Mouse (Mus musculus): ENCODE results near the gene Cwc25. TPM values are rescaled to one million over a fixed set of nuclear protein-coding genes. Genes with fewer than 3 reads are reported as not detected.

The Cwc25 gene
- polyA plus RNA-seq (2015; fragmentation: Nextera tagmentation; extraction: Ambion mirVana): 11.1 and 11.9 TPM in 2 replicates

- peak within 1 kb of the TSS; percentile 98 for H3K9ac ChIP-seq (ENCODE audit: low read depth, low read length)
- no peaks in the 10 kb centered on the region for H3K27me3 ChIP-seq (replicated peaks; ENCODE audit: control insufficient read depth, insufficient read depth, low read length)
- H3K9me3 ChIP-seq (ENCODE audit: control insufficient read depth, low read length): no peaks in the 10 kb centered on the region
- ATAC-seq: peak; percentile 95
- H3K27ac ChIP-seq (ENCODE audit: low read length): peak within 1 kb of the TSS; percentile 89
- H3K4me1 ChIP-seq (ENCODE audit: control insufficient read depth, insufficient read depth, low read length): peaks cover 11% of the 10 kb centered on the region
- H3K36me3 ChIP-seq (ENCODE audit: control insufficient read depth, insufficient read depth, low read length): peaks cover 17% of the 10 kb centered on the region
- WGBS: under 1% methylated on average over 38 of the region's 38 CpGs
- H3K4me3 ChIP-seq (ENCODE audit: low read length): peak within 1 kb of the TSS; percentile 96
- peak within 1 kb of the TSS; percentile 70 for H3K4me2 ChIP-seq (ENCODE audit: low read depth, low read length)
Observed at GRCm38 (mm10) chr11:97766154-97766881, at the start of gene Cwc25. Gene Cwc25 (minus strand): TSS chr11:97766556.

- no peak overlapping the region for H3K9ac ChIP-seq (ENCODE audit: low read depth, low read length)
- no peaks in the 10 kb centered on the region for H3K9me3 ChIP-seq (ENCODE audit: control insufficient read depth, low read length)
- peaks cover 82% of the 10 kb centered on the region for H3K4me1 ChIP-seq (ENCODE audit: control insufficient read depth, insufficient read depth, low read length)
- no peak overlapping the region for H3K4me2 ChIP-seq (ENCODE audit: low read depth, low read length)
- H3K4me3 ChIP-seq (ENCODE audit: low read length): no peak overlapping the region
- ATAC-seq: no peak
- 82% methylated on average over 11 of the region's 11 CpGs for WGBS
- H3K27ac ChIP-seq (ENCODE audit: low read length): peak overlapping the region; percentile 0; the same call in 1 of the 2 replicates
- H3K36me3 ChIP-seq (ENCODE audit: control insufficient read depth, insufficient read depth, low read length): peaks cover 3% of the 10 kb centered on the region
- no peaks in the 10 kb centered on the region for H3K27me3 ChIP-seq (replicated peaks; ENCODE audit: control insufficient read depth, insufficient read depth, low read length)
Observed at GRCm38 (mm10) chr11:97815736-97816135, 49.4 kb upstream of the Cwc25 start.

- H3K27ac ChIP-seq (ENCODE audit: low read length): peak overlapping the region; percentile 89
- no peak overlapping the region for H3K9ac ChIP-seq (ENCODE audit: low read depth, low read length)
- H3K27me3 ChIP-seq (replicated peaks; ENCODE audit: control insufficient read depth, insufficient read depth, low read length): no peaks in the 10 kb centered on the region
- peaks cover 6% of the 10 kb centered on the region for H3K36me3 ChIP-seq (ENCODE audit: control insufficient read depth, insufficient read depth, low read length)
- peaks cover 86% of the 10 kb centered on the region for H3K4me1 ChIP-seq (ENCODE audit: control insufficient read depth, insufficient read depth, low read length)
- 66% methylated on average over 17 of the region's 17 CpGs for WGBS
- H3K9me3 ChIP-seq (ENCODE audit: control insufficient read depth, low read length): no peaks in the 10 kb centered on the region
- no peak overlapping the region for H3K4me2 ChIP-seq (ENCODE audit: low read depth, low read length)
- ATAC-seq: no peak
- H3K4me3 ChIP-seq (ENCODE audit: low read length): no peak overlapping the region
Observed at GRCm38 (mm10) chr11:97813746-97814515, 47.6 kb upstream of the Cwc25 start.

- 28% methylated on average over 7 of the region's 7 CpGs for WGBS
- Histone ChIP-seq H3K27me3 (replicated peaks; ENCODE audit: control insufficient read depth, insufficient read depth, low read length) (no peaks in the 10 kb centered on the region), H3K4me3 (ENCODE audit: low read length) (no peak overlapping the region), H3K36me3 (ENCODE audit: control insufficient read depth, insufficient read depth, low read length) (peaks cover 6% of the 10 kb centered on the region), H3K4me2 (ENCODE audit: low read depth, low read length) (no peak overlapping the region), H3K9me3 (ENCODE audit: control insufficient read depth, low read length) (no peaks in the 10 kb centered on the region), H3K4me1 (ENCODE audit: control insufficient read depth, insufficient read depth, low read length) (peaks cover 86% of the 10 kb centered on the region), H3K27ac (ENCODE audit: low read length) (peak overlapping the region; percentile 89), H3K9ac (ENCODE audit: low read depth, low read length) (peak overlapping the region; percentile 59; the same call in 1 of the 2 replicates)
- ATAC-seq: peak; percentile 41
Observed at GRCm38 (mm10) chr11:97813085-97813484, 46.7 kb upstream of the Cwc25 start.

- Histone ChIP-seq H3K9me3 (ENCODE audit: control insufficient read depth, low read length) (no peaks in the 10 kb centered on the region), H3K9ac (ENCODE audit: low read depth, low read length) (peak overlapping the region; percentile 59), H3K27ac (ENCODE audit: low read length) (peak overlapping the region; percentile 89), H3K4me2 (ENCODE audit: low read depth, low read length) (peak overlapping the region; percentile 52), H3K4me1 (ENCODE audit: control insufficient read depth, insufficient read depth, low read length) (peaks cover 86% of the 10 kb centered on the region), H3K4me3 (ENCODE audit: low read length) (peak overlapping the region; percentile 15; the same call in 1 of the 2 replicates), H3K36me3 (ENCODE audit: control insufficient read depth, insufficient read depth, low read length) (peaks cover 6% of the 10 kb centered on the region), H3K27me3 (replicated peaks; ENCODE audit: control insufficient read depth, insufficient read depth, low read length) (no peaks in the 10 kb centered on the region)
- WGBS: 36% methylated on average over 3 of the region's 3 CpGs
- no peak for ATAC-seq
Observed at GRCm38 (mm10) chr11:97812491-97812921, 46.1 kb upstream of the Cwc25 start.

GRCm38 (mm10) chr11:97811569-97812362 is 45.4 kb upstream of the Cwc25 start:
- peak overlapping the region; percentile 52 for H3K4me2 ChIP-seq (ENCODE audit: low read depth, low read length)
- no peaks in the 10 kb centered on the region for H3K9me3 ChIP-seq (ENCODE audit: control insufficient read depth, low read length)
- H3K36me3 ChIP-seq (ENCODE audit: control insufficient read depth, insufficient read depth, low read length): peaks cover 6% of the 10 kb centered on the region
- ATAC-seq: peak; percentile 81
- peak overlapping the region; percentile 59 for H3K9ac ChIP-seq (ENCODE audit: low read depth, low read length)
- no peaks in the 10 kb centered on the region for H3K27me3 ChIP-seq (replicated peaks; ENCODE audit: control insufficient read depth, insufficient read depth, low read length)
- 35% methylated on average over 12 of the region's 13 CpGs for WGBS
- peaks cover 86% of the 10 kb centered on the region for H3K4me1 ChIP-seq (ENCODE audit: control insufficient read depth, insufficient read depth, low read length)
- peak overlapping the region; percentile 17 for H3K4me3 ChIP-seq (ENCODE audit: low read length)
- peak overlapping the region; percentile 96 for H3K27ac ChIP-seq (ENCODE audit: low read length)

- H3K27me3 ChIP-seq (replicated peaks; ENCODE audit: control insufficient read depth, insufficient read depth, low read length): no peaks in the 10 kb centered on the region
- H3K9me3 ChIP-seq (ENCODE audit: control insufficient read depth, low read length): no peaks in the 10 kb centered on the region
- no peak for ATAC-seq
- peak overlapping the region; percentile 52 for H3K4me2 ChIP-seq (ENCODE audit: low read depth, low read length)
- WGBS: 48% methylated on average over 3 of the region's 3 CpGs
- peak overlapping the region; percentile 96 for H3K27ac ChIP-seq (ENCODE audit: low read length)
- H3K9ac ChIP-seq (ENCODE audit: low read depth, low read length): peak overlapping the region; percentile 39; the same call in 1 of the 2 replicates
- peaks cover 6% of the 10 kb centered on the region for H3K36me3 ChIP-seq (ENCODE audit: control insufficient read depth, insufficient read depth, low read length)
- peaks cover 87% of the 10 kb centered on the region for H3K4me1 ChIP-seq (ENCODE audit: control insufficient read depth, insufficient read depth, low read length)
- H3K4me3 ChIP-seq (ENCODE audit: low read length): no peak overlapping the region
Observed at GRCm38 (mm10) chr11:97810970-97811369, 44.6 kb upstream of the Cwc25 start.

- no peak for ATAC-seq
- H3K9me3 ChIP-seq (ENCODE audit: control insufficient read depth, low read length): no peaks in the 10 kb centered on the region
- H3K27me3 ChIP-seq (replicated peaks; ENCODE audit: control insufficient read depth, insufficient read depth, low read length): no peaks in the 10 kb centered on the region
- H3K9ac ChIP-seq (ENCODE audit: low read depth, low read length): 0 out of 2 replicates have a peak overlapping the region, but pooled peaks have one; percentile 8
- peaks cover 3% of the 10 kb centered on the region for H3K36me3 ChIP-seq (ENCODE audit: control insufficient read depth, insufficient read depth, low read length)
- WGBS: 47% methylated on average over 7 of the region's 7 CpGs
- peaks cover 87% of the 10 kb centered on the region for H3K4me1 ChIP-seq (ENCODE audit: control insufficient read depth, insufficient read depth, low read length)
- no peak overlapping the region for H3K4me2 ChIP-seq (ENCODE audit: low read depth, low read length)
- peak overlapping the region; percentile 50 for H3K27ac ChIP-seq (ENCODE audit: low read length)
- no peak overlapping the region for H3K4me3 ChIP-seq (ENCODE audit: low read length)
Observed at GRCm38 (mm10) chr11:97810356-97810755, 44.0 kb upstream of the Cwc25 start.

Measured in intestine, embryonic 16.5 days (tissue).